Mouse (Mus musculus): ENCODE data around the gene Sorcs3. TPM values are rescaled to one million over a fixed set of nuclear protein-coding genes. Genes with fewer than 3 reads are reported as not detected.

The Sorcs3 gene
- polyA plus RNA-seq, 1 experiment from 2014 or later = 0.48 TPM

DNA sequence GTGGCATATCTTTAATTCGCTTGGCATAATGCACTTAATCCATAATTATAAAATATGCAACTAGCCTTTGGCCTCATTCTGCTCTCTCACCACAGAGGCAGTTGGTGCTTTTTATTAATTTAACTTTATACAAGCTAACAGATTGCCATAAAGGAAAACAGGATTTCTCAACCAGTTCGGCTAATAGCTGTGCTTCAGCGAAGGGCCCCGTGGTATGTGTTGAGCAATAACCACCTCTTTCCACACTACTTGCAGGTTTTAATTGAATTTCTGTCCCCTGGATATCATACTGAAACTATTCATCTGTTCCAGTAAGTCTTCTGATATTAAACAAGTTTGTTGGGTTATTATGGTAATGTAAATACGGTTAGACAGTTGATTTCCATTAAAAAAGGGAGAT, 224.5 kb downstream of the Sorcs3 start:
- no peaks in the 10 kb centered on the region for H3K27me3 ChIP-seq (replicated peaks; ENCODE audit: control insufficient read depth, insufficient read depth, low read length)
- no peaks in the 10 kb centered on the region for H3K4me1 ChIP-seq (replicated peaks; ENCODE audit: control insufficient read depth, insufficient read depth, low read length)
- no peak overlapping the region for H3K9ac ChIP-seq (ENCODE audit: low read depth, low read length)
- H3K36me3 ChIP-seq (ENCODE audit: control insufficient read depth, insufficient read depth, low read length) = no peaks in the 10 kb centered on the region
- no peak overlapping the region for H3K4me3 ChIP-seq (ENCODE audit: low read depth, low read length)
- 86% methylated on average over 5 of the region's 5 CpGs for WGBS
- H3K4me2 ChIP-seq = no peak overlapping the region
- H3K9me3 ChIP-seq (ENCODE audit: control insufficient read depth, low read length) = no peaks in the 10 kb centered on the region
- ATAC-seq (replicated peaks; ENCODE audit: low FRiP score) (no peak), DNase-seq (ENCODE audit: low spot score) (no peak)
- H3K27ac ChIP-seq (ENCODE audit: low read depth, low read length) = no peak overlapping the region

GRCm38 (mm10) chr19:48438450-48438849, 232.6 kb downstream of the Sorcs3 start:
- Histone ChIP-seq H3K9ac (ENCODE audit: low read depth, low read length) (no peak overlapping the region), H3K4me3 (ENCODE audit: low read depth, low read length) (no peak overlapping the region), H3K9me3 (ENCODE audit: control insufficient read depth, low read length) (no peaks in the 10 kb centered on the region; the same call in 1 of the 2 replicates), H3K36me3 (ENCODE audit: control insufficient read depth, insufficient read depth, low read length) (no peaks in the 10 kb centered on the region), H3K27ac (ENCODE audit: low read depth, low read length) (no peak overlapping the region), H3K27me3 (replicated peaks; ENCODE audit: control insufficient read depth, insufficient read depth, low read length) (no peaks in the 10 kb centered on the region), H3K4me1 (replicated peaks; ENCODE audit: control insufficient read depth, insufficient read depth, low read length) (no peaks in the 10 kb centered on the region), H3K4me2 (no peak overlapping the region)
- ATAC-seq (replicated peaks; ENCODE audit: low FRiP score) (no peak), DNase-seq (ENCODE audit: low spot score) (no peak)
- 81% methylated on average over 1 of the region's 1 CpGs for WGBS

DNA sequence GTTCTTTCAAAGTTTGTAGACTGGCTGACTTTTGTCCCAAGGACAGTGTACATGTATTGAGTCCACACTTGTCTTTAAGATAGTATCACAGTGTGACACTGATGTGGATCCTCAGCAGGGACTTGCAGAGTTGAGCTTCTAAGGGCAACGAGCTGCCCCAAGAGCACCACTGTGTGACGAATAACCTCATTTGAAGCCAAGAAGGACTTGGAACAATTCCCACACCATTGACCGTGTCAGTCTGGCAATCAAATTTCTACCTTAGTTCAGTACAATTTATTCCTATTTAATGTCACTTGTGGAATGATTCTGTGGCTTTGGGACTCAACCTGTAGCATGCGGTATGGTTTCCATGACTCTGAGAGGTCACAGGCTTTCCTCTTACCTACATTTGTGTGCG, 255.3 kb downstream of the Sorcs3 start:
- Histone ChIP-seq H3K9me3 (ENCODE audit: control insufficient read depth, low read length) (no peaks in the 10 kb centered on the region), H3K36me3 (ENCODE audit: control insufficient read depth, insufficient read depth, low read length) (no peaks in the 10 kb centered on the region), H3K27me3 (replicated peaks; ENCODE audit: control insufficient read depth, insufficient read depth, low read length) (no peaks in the 10 kb centered on the region), H3K9ac (ENCODE audit: low read depth, low read length) (no peak overlapping the region), H3K4me1 (replicated peaks; ENCODE audit: control insufficient read depth, insufficient read depth, low read length) (no peaks in the 10 kb centered on the region), H3K4me3 (ENCODE audit: low read depth, low read length) (no peak overlapping the region), H3K4me2 (no peak overlapping the region), H3K27ac (ENCODE audit: low read depth, low read length) (no peak overlapping the region)
- WGBS = 88% methylated on average over 5 of the region's 5 CpGs
- DNase-seq (ENCODE audit: low spot score) (no peak), ATAC-seq (replicated peaks; ENCODE audit: low FRiP score) (no peak)

DNA sequence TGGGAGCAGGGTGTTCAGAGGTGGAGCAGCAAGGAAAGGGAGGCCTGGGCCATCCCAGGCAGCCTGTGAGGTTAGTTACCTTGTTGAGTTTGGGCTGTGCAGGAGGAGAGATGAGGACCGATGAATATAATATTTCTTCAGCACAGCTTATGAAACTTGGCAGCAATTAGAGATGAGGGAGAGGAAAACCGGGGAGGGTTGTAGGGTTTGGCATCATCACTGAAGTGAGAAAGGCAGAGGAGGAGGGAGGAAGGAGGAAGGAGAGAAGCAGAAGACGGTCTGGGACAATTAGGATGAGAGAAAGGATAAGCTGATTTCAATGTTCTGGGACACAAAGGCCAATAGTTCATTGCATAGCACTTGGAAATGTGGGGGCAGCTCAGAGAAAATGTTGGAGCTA, 256.6 kb downstream of the Sorcs3 start:
- no peaks in the 10 kb centered on the region for H3K4me1 ChIP-seq (replicated peaks; ENCODE audit: control insufficient read depth, insufficient read depth, low read length)
- H3K9me3 ChIP-seq (ENCODE audit: control insufficient read depth, low read length) = no peaks in the 10 kb centered on the region
- no peaks in the 10 kb centered on the region for H3K27me3 ChIP-seq (replicated peaks; ENCODE audit: control insufficient read depth, insufficient read depth, low read length)
- ATAC-seq (replicated peaks; ENCODE audit: low FRiP score) (no peak), DNase-seq (ENCODE audit: low spot score) (no peak)
- no peak overlapping the region for H3K27ac ChIP-seq (ENCODE audit: low read depth, low read length)
- no peak overlapping the region for H3K9ac ChIP-seq (ENCODE audit: low read depth, low read length)
- no peak overlapping the region for H3K4me2 ChIP-seq
- H3K36me3 ChIP-seq (ENCODE audit: control insufficient read depth, insufficient read depth, low read length) = no peaks in the 10 kb centered on the region
- WGBS = 90% methylated on average over 3 of the region's 3 CpGs
- no peak overlapping the region for H3K4me3 ChIP-seq (ENCODE audit: low read depth, low read length)

- Histone ChIP-seq H3K9me3 (ENCODE audit: control insufficient read depth, low read length) (no peaks in the 10 kb centered on the region), H3K9ac (ENCODE audit: low read depth, low read length) (no peak overlapping the region), H3K27ac (ENCODE audit: low read depth, low read length) (no peak overlapping the region), H3K4me1 (replicated peaks; ENCODE audit: control insufficient read depth, insufficient read depth, low read length) (no peaks in the 10 kb centered on the region), H3K4me3 (ENCODE audit: low read depth, low read length) (no peak overlapping the region), H3K27me3 (replicated peaks; ENCODE audit: control insufficient read depth, insufficient read depth, low read length) (no peaks in the 10 kb centered on the region), H3K4me2 (no peak overlapping the region), H3K36me3 (ENCODE audit: control insufficient read depth, insufficient read depth, low read length) (no peaks in the 10 kb centered on the region)
- DNase-seq (ENCODE audit: low spot score) (no peak), ATAC-seq (replicated peaks; ENCODE audit: low FRiP score) (no peak)
- 80% methylated on average over 3 of the region's 3 CpGs for WGBS
Measured at GRCm38 (mm10) chr19:48463494-48463893, 257.7 kb downstream of the Sorcs3 start.

GRCm38 (mm10) chr19:48467471-48467870, 261.6 kb downstream of the Sorcs3 start:
- Histone ChIP-seq H3K4me2 (no peak overlapping the region), H3K9ac (ENCODE audit: low read depth, low read length) (no peak overlapping the region), H3K36me3 (ENCODE audit: control insufficient read depth, insufficient read depth, low read length) (no peaks in the 10 kb centered on the region), H3K27me3 (replicated peaks; ENCODE audit: control insufficient read depth, insufficient read depth, low read length) (no peaks in the 10 kb centered on the region), H3K4me1 (replicated peaks; ENCODE audit: control insufficient read depth, insufficient read depth, low read length) (no peaks in the 10 kb centered on the region), H3K4me3 (ENCODE audit: low read depth, low read length) (no peak overlapping the region), H3K9me3 (ENCODE audit: control insufficient read depth, low read length) (no peaks in the 10 kb centered on the region), H3K27ac (ENCODE audit: low read depth, low read length) (no peak overlapping the region)
- 65% methylated on average over 4 of the region's 4 CpGs for WGBS
- ATAC-seq (replicated peaks; ENCODE audit: low FRiP score) = no peak
- DNase-seq (ENCODE audit: low spot score) = no peak

DNA sequence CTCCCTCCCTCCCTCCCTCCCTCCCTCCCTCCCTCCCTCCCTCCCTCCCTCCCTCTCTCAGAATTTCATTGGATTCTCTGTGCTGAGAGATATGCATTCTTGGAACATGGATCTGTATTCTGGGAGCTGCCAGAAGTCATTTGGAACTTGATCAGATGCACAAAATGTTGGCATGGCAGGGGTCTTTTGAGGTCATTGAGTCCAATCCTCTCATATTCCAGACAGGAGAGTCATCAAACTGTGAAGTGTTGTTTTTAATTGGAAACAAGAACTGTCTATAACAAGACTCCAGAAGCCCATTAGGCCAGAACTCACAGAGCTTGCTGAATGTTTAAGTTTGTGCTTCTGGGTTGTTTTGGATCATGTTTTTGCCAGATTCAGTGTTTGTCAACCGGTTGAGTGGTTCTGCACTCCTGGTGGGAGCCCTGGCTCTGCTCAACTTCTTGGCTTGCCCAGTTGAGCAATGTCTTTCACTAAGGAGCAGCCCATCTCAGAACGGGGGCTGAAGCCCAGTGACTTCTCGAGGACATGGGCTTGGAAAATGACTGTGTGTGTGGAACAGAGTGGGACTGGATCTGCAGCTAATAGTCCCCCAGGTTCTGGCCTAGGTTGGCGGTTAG, 264.1 kb downstream of the Sorcs3 start:
- H3K27me3 ChIP-seq (replicated peaks; ENCODE audit: control insufficient read depth, insufficient read depth, low read length) = no peaks in the 10 kb centered on the region
- ATAC-seq (replicated peaks; ENCODE audit: low FRiP score) (no peak), DNase-seq (ENCODE audit: low spot score) (no peak)
- no peaks in the 10 kb centered on the region for H3K9me3 ChIP-seq (ENCODE audit: control insufficient read depth, low read length)
- H3K9ac ChIP-seq (ENCODE audit: low read depth, low read length) = no peak overlapping the region
- no peaks in the 10 kb centered on the region for H3K4me1 ChIP-seq (replicated peaks; ENCODE audit: control insufficient read depth, insufficient read depth, low read length)
- no peaks in the 10 kb centered on the region for H3K36me3 ChIP-seq (ENCODE audit: control insufficient read depth, insufficient read depth, low read length)
- no peak overlapping the region for H3K4me2 ChIP-seq
- WGBS = 80% methylated on average over 4 of the region's 4 CpGs
- H3K27ac ChIP-seq (ENCODE audit: low read depth, low read length) = no peak overlapping the region
- H3K4me3 ChIP-seq (ENCODE audit: low read depth, low read length) = no peak overlapping the region

- WGBS = 66% methylated on average over 5 of the region's 5 CpGs
- Histone ChIP-seq H3K27me3 (replicated peaks; ENCODE audit: control insufficient read depth, insufficient read depth, low read length) (no peaks in the 10 kb centered on the region), H3K9me3 (ENCODE audit: control insufficient read depth, low read length) (no peaks in the 10 kb centered on the region), H3K4me1 (replicated peaks; ENCODE audit: control insufficient read depth, insufficient read depth, low read length) (no peaks in the 10 kb centered on the region), H3K36me3 (ENCODE audit: control insufficient read depth, insufficient read depth, low read length) (no peaks in the 10 kb centered on the region), H3K4me2 (no peak overlapping the region), H3K9ac (ENCODE audit: low read depth, low read length) (no peak overlapping the region), H3K4me3 (ENCODE audit: low read depth, low read length) (no peak overlapping the region), H3K27ac (ENCODE audit: low read depth, low read length) (no peak overlapping the region)
- ATAC-seq (replicated peaks; ENCODE audit: low FRiP score) (no peak), DNase-seq (ENCODE audit: low spot score) (no peak)
Measured at GRCm38 (mm10) chr19:48471927-48472326, 266.1 kb downstream of the Sorcs3 start.

DNA sequence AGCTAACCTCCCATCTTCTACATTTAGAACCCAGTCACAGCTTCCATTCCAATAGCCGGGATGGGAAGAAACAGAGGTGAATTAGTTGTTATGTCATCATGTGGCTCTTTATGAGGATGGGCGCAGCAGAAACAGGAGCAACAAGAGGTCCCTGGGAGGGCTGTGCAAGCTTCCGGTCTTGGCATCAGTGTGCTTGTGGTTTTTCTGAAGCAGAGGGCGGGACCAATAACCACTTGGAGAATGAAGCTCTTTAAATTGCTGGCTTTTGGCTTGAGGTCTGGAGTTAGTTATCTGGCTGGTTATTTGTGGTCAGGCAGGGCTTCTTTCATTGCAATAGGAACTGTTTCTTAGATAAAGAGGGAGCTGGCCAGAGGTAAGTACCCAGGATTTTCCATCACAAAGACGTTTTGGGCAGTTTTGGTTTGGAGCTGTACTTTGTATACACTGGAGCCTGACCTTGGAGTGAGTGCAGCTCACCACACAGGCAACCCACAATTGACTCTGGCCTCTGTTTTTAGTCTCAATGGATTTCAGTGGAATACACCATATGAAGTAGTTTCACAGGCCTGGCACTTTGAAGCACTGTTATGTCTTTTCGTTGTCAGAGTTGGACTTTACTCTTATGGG, 270.1 kb downstream of the Sorcs3 start:
- ATAC-seq (replicated peaks; ENCODE audit: low FRiP score) = no peak
- H3K27ac ChIP-seq (ENCODE audit: low read depth, low read length) = no peak overlapping the region
- WGBS = 59% methylated on average over 6 of the region's 6 CpGs

More for the DNA sequence above, 270.1 kb downstream of the Sorcs3 start:
- Histone ChIP-seq H3K27me3 (replicated peaks; ENCODE audit: control insufficient read depth, insufficient read depth, low read length) (no peaks in the 10 kb centered on the region), H3K4me3 (ENCODE audit: low read depth, low read length) (no peak overlapping the region), H3K36me3 (ENCODE audit: control insufficient read depth, insufficient read depth, low read length) (no peaks in the 10 kb centered on the region), H3K9ac (ENCODE audit: low read depth, low read length) (no peak overlapping the region), H3K9me3 (ENCODE audit: control insufficient read depth, low read length) (no peaks in the 10 kb centered on the region), H3K4me2 (no peak overlapping the region), H3K4me1 (replicated peaks; ENCODE audit: control insufficient read depth, insufficient read depth, low read length) (no peaks in the 10 kb centered on the region)
- peak; percentile 18 for DNase-seq (ENCODE audit: low spot score)

Measured in liver, embryonic 11.5 days (tissue).